Mouse (Mus musculus) MEL (cell line): Measurements from ENCODE around the gene Jag2.

Experiments
- CTCF ChIP-seq, 3 experiments: IDR thresholded peaks in 2 of 3; conservative IDR thresholded peaks in 1 of 3; 2 replicates each; pipeline ENCODE4 v1.5.1; 2011 to 2012; ENCODE audit warnings: low read length in 3 of 3, low read depth in 2 of 3, mild to moderate bottlenecking in 2 of 3, improper control_type of control experiment in 1 of 3, inconsistent platforms in 1 of 3, mixed read lengths in 1 of 3, moderate library complexity in 1 of 3; ENCODE audit not compliant: control insufficient read depth in 1 of 3, insufficient read depth in 1 of 3, poor library complexity in 1 of 3, severe bottlenecking in 1 of 3
- E2F4 ChIP-seq: IDR thresholded peaks from 2 replicates; pipeline ENCODE4 v1.6.1; 2011; ENCODE audit warnings: low read depth, low read length, improper control_type of control experiment, borderline replicate concordance
- HCFC1 ChIP-seq: IDR thresholded peaks from 2 replicates; pipeline ENCODE4 v1.6.1; 2012; ENCODE audit warnings: low read depth, mild to moderate bottlenecking, inconsistent platforms, low read length, improper control_type of control experiment, moderate library complexity
- NRF1 ChIP-seq: IDR thresholded peaks from 2 replicates; pipeline ENCODE4 v1.6.1; 2014; ENCODE audit warnings: low read depth, mild to moderate bottlenecking, inconsistent platforms, low read length, improper control_type of control experiment, moderate library complexity; ENCODE audit not compliant: poor library complexity, insufficient read depth, severe bottlenecking
- POLR2AphosphoS2 ChIP-seq: IDR thresholded peaks from 2 replicates; pipeline ENCODE4 v1.6.1; 2011; ENCODE audit warnings: low read length, improper control_type of control experiment

- TF ChIP-seq CTCF (IDR thresholded peaks at IDR 0.05 in 2 of 3, conservative IDR thresholded peaks at IDR 0.05 in 1 of 3; ENCODE audit: control insufficient read depth in 1 of 3, insufficient read depth in 1 of 3, low read depth in 2 of 3, low read length in 3 of 3, poor library complexity in 1 of 3, severe bottlenecking in 1 of 3) (no peak; a peak in 1 of 6 replicates), POLR2AphosphoS2 (no peak), NRF1 (no peak), E2F4 (no peak), HCFC1 (no peak)
Measured at GRCm38 (mm10) chr12:112940238-112940637, 10.7 kb upstream of the Jag2 start.
